Mouse (Mus musculus) stomach, postnatal 0 days (tissue): Measurements from ENCODE around the gene Rps6ka5. TPM values are rescaled to one million over a fixed set of nuclear protein-coding genes. Genes with fewer than 3 reads are reported as not detected.

Source experiments
- ATAC-seq: fragments of 200-750 bp; cut with Nextera tagmentation; 2 replicates; pipeline ENCODE4 v1.8.0; 2017; ENCODE audit not compliant: low FRiP score, low TSS enrichment
- DNase-seq: peaks from one replicate; pipeline ENCODE4 v3.0.0-alpha.2; 2016; ENCODE audit warnings: low spot score
- H3K27ac ChIP-seq: fragments of 300-500 bp; sonication (generic); replicated peaks from 2 replicates; pipeline ENCODE4 v1.5.1; 2014; ENCODE audit warnings: mild to moderate bottlenecking, control low read depth
- H3K27me3 ChIP-seq: fragments of 300-500 bp; sonication (generic); 2 replicates; pipeline ENCODE4 v1.6.1; 2014; ENCODE audit warnings: low read length; ENCODE audit not compliant: control insufficient read depth, insufficient read depth
- H3K36me3 ChIP-seq: fragments of 300-500 bp; sonication (generic); 2 replicates; pipeline ENCODE4 v1.6.1; 2014; ENCODE audit warnings: low read length, mixed read lengths; ENCODE audit not compliant: control insufficient read depth, insufficient read depth
- H3K4me1 ChIP-seq: fragments of 300-500 bp; sonication (generic); replicated peaks from 2 replicates; pipeline ENCODE4 v1.6.1; 2014; ENCODE audit warnings: antibody characterized with exemption; ENCODE audit not compliant: control insufficient read depth, insufficient read depth
- H3K4me2 ChIP-seq: fragments of 300-500 bp; sonication (generic); replicated peaks from 2 replicates; pipeline ENCODE4 v1.6.1; 2014; ENCODE audit warnings: low read depth, mild to moderate bottlenecking, control low read depth, moderate library complexity
- H3K4me3 ChIP-seq: fragments of 300-500 bp; sonication (generic); 2 replicates; pipeline ENCODE4 v1.5.1; 2014; ENCODE audit warnings: low read depth, low read length, control low read depth
- H3K9ac ChIP-seq: fragments of 300-500 bp; sonication (generic); 2 replicates; pipeline ENCODE4 v1.6.1; 2014; ENCODE audit warnings: mild to moderate bottlenecking, low read length, control low read depth, mixed read lengths
- H3K9me3 ChIP-seq: fragments of 300-500 bp; sonication (generic); 2 replicates; pipeline ENCODE4 v1.6.1; 2016; ENCODE audit warnings: low read length; ENCODE audit not compliant: control insufficient read depth
- CTCF ChIP-seq: IDR thresholded peaks from 2 replicates; pipeline ENCODE4 v1.5.1; 2016; ENCODE audit warnings: antibody characterized with exemption, low read depth, mild to moderate bottlenecking, moderate library complexity
- EP300 ChIP-seq: optimal IDR thresholded peaks from 2 replicates; pipeline ENCODE3; 2016; ENCODE audit warnings: antibody characterized with exemption
- WGBS: fragments of 180-500 bp; shearing (Covaris S2); extraction: QIAGEN DNeasy Blood & Tissue Kit; methylation state at CpG from one replicate; pipeline ENCODE4 v1.1.7; 2014; 5-methylcytosine and 5-hydroxymethylcytosine counted together
- polyA plus RNA-seq: library from polyadenylated mRNA; unstranded; fragments of >200 nt; fragmentation: Nextera tagmentation; extraction: Ambion mirVana; gene quantifications from 2 replicates; pipeline ENCODE4 v1.2.1, GENCODE M21; 2015

The Rps6ka5 gene
- polyA plus RNA-seq, 1 experiment from 2014 or later: 1.4 TPM

DNA sequence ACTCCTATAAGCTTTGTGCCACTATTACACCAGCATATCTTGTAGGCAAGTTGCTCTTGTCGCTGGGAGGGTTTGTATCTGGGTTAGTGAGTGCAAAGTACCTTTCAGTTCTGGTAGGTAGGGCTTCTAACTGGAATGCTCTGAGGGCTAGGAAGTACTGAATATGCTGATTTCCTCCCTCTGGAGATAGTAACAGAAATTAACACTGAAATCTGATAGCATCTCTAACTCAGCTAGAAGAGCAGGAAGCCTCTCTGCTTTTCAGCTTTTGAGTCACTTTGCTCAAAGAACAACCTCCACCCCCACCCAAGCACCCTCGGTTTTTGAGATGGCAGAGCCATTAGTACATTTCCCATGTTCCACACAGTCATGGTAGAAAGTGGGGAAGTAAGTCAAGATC is 15.7 kb upstream of the Rps6ka5 start:
- Histone ChIP-seq H3K4me3 (no peak overlapping the region), H3K4me1 (no peaks in the 10 kb centered on the region), H3K27me3 (no peaks in the 10 kb centered on the region), H3K27ac (no peak overlapping the region), H3K9me3 (no peaks in the 10 kb centered on the region; the same call in 1 of the 2 replicates), H3K36me3 (no peaks in the 10 kb centered on the region), H3K9ac (no peak overlapping the region), H3K4me2 (no peak overlapping the region)
- no peak for TF ChIP-seq EP300
- no peak for TF ChIP-seq CTCF
- DNase-seq: no peak
- WGBS: 64% methylated on average over 2 of the region's 2 CpGs
- no peak for ATAC-seq

GRCm38 (mm10) chr12:100740313-100740712 is 13.5 kb upstream of the Rps6ka5 start:
- no peak overlapping the region for H3K4me2 ChIP-seq
- no peak for DNase-seq
- H3K9ac ChIP-seq: no peak overlapping the region
- no peak for TF ChIP-seq EP300
- TF ChIP-seq CTCF: no peak
- WGBS: 83% methylated on average over 5 of the region's 5 CpGs
- H3K9me3 ChIP-seq: no peaks in the 10 kb centered on the region; the same call in 1 of the 2 replicates
- H3K4me3 ChIP-seq: no peak overlapping the region
- no peak overlapping the region for H3K27ac ChIP-seq
- no peaks in the 10 kb centered on the region for H3K4me1 ChIP-seq
- ATAC-seq: no peak
- H3K36me3 ChIP-seq: no peaks in the 10 kb centered on the region
- no peaks in the 10 kb centered on the region for H3K27me3 ChIP-seq

- no peak for ATAC-seq
- no peaks in the 10 kb centered on the region for H3K36me3 ChIP-seq
- TF ChIP-seq EP300 (no peak), CTCF (no peak)
- H3K4me3 ChIP-seq: no peak overlapping the region
- no peak overlapping the region for H3K27ac ChIP-seq
- H3K9me3 ChIP-seq: no peaks in the 10 kb centered on the region; the same call in 1 of the 2 replicates
- DNase-seq: no peak
- H3K27me3 ChIP-seq: no peaks in the 10 kb centered on the region
- no peak overlapping the region for H3K4me2 ChIP-seq
- H3K9ac ChIP-seq: no peak overlapping the region
- no peaks in the 10 kb centered on the region for H3K4me1 ChIP-seq
- WGBS: 72% methylated on average over 4 of the region's 4 CpGs
These were observed 12.3 kb upstream of the Rps6ka5 start for GRCm38 (mm10) chr12:100739011-100739570.

GRCm38 (mm10) chr12:100738498-100738897 is 11.7 kb upstream of the Rps6ka5 start:
- Histone ChIP-seq H3K4me2 (no peak overlapping the region), H3K27ac (no peak overlapping the region), H3K27me3 (no peaks in the 10 kb centered on the region), H3K4me1 (no peaks in the 10 kb centered on the region), H3K36me3 (no peaks in the 10 kb centered on the region), H3K9ac (no peak overlapping the region), H3K4me3 (no peak overlapping the region), H3K9me3 (no peaks in the 10 kb centered on the region; the same call in 1 of the 2 replicates)
- 68% methylated on average over 3 of the region's 3 CpGs for WGBS
- ATAC-seq (no peak), DNase-seq (no peak)
- TF ChIP-seq EP300: no peak
- TF ChIP-seq CTCF: no peak

GRCm38 (mm10) chr12:100735581-100735980 is 8.8 kb upstream of the Rps6ka5 start:
- H3K9ac ChIP-seq: no peak overlapping the region
- no peaks in the 10 kb centered on the region for H3K9me3 ChIP-seq
- H3K27me3 ChIP-seq: no peaks in the 10 kb centered on the region
- WGBS: 80% methylated on average over 2 of the region's 2 CpGs
- no peaks in the 10 kb centered on the region for H3K4me1 ChIP-seq
- no peak for TF ChIP-seq EP300
- TF ChIP-seq CTCF: no peak
- no peak overlapping the region for H3K4me2 ChIP-seq
- no peak overlapping the region for H3K27ac ChIP-seq
- no peak for DNase-seq
- no peak overlapping the region for H3K4me3 ChIP-seq
- H3K36me3 ChIP-seq: no peaks in the 10 kb centered on the region
- no peak for ATAC-seq

- TF ChIP-seq EP300 (no peak), CTCF (no peak)
- no peaks in the 10 kb centered on the region for H3K36me3 ChIP-seq
- WGBS: 76% methylated on average over 5 of the region's 5 CpGs
- H3K9ac ChIP-seq: no peak overlapping the region
- no peaks in the 10 kb centered on the region for H3K4me1 ChIP-seq
- DNase-seq (no peak), ATAC-seq (no peak)
- no peak overlapping the region for H3K27ac ChIP-seq
- no peaks in the 10 kb centered on the region for H3K9me3 ChIP-seq
- H3K4me3 ChIP-seq: no peak overlapping the region
- H3K27me3 ChIP-seq: no peaks in the 10 kb centered on the region
- H3K4me2 ChIP-seq: no peak overlapping the region
These were observed 8.4 kb upstream of the Rps6ka5 start for GRCm38 (mm10) chr12:100735156-100735555.
